Mouse (Mus musculus) NIH3T3 (cell line): ENCODE measurements around the gene Pnrc2.
A peak's percentile ranks its signal among the peaks of the same experiment; 100 is the strongest.

Experiments used
- DNase-seq: peaks from one replicate; pipeline ENCODE4 v3.0.0-alpha.2; 2012; ENCODE audit warnings: low read depth

Gene Pnrc2

DNA sequence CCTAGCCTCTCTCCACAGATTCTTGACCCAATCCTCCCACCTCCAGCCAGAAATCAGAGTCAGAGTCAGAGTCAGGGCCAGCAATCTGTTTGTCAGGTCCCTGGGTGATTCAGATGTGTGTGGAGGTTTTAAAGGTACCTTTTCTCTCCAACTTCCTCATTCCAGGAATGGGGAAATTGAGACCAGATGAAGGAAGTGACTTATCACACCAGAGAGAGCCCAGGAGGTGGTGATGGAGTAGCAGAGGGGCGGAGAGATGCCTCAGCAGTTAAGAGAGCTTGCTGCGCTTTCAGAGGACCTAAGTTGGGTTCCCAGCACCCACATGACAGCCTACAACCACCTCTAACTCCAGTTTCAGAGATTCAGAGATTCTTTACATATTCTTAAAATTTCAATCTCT is 17.9 kb upstream of the Pnrc2 start:
- DNase-seq, result no peak

GRCm38 (mm10) chr4:135889884-135890283 is 16.2 kb upstream of the Pnrc2 start:
- DNase-seq, result peak; percentile 71

GRCm38 (mm10) chr4:135889146-135889883 is 15.7 kb upstream of the Pnrc2 start:
- DNase-seq, result no peak

GRCm38 (mm10) chr4:135888448-135889057 is 14.9 kb upstream of the Pnrc2 start:
- DNase-seq, result no peak

DNA sequence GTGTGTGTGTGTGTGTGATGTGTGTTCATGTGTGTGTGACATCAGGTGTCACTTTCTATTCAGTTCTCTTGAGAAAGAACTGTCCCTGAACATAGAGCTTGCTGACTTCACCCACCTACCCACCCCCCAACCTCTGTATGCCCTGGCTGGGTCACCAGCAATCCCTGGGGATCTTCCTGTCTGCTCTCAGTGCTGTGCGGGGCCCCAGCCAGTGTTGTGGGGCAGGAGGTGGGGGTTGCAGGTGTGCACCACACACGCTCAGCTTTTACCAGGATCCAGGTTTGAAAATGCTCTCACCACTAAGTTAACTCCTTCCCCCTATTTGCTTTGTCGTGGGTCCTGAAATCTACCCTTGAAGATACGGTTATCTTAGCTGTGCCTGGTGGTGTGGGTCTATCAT is 12.5 kb upstream of the Pnrc2 start:
- DNase-seq, result no peak

- no peak for DNase-seq
Measured at GRCm38 (mm10) chr4:135885676-135886075, 12.0 kb upstream of the Pnrc2 start.

DNA sequence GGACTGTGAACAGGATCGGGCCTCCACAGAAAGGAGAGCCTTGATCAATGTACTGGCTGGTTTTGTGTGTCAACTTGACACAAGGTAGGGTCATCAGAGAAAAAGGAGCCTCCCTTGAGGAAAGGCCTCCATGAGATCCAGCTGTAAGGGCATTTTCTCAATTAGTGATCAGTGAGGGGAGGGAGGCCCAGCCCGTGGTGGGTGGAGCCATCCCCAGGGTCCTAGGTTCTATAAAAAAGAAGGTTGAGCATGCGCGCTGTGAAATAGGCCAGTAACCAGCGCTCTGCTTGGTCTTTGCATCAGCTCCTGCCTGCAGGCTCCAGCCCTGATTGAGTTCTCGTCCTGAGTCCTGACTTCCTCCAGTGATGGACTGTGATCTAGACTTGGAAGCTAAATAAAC is 10.9 kb upstream of the Pnrc2 start:
- DNase-seq, result no peak

DNA sequence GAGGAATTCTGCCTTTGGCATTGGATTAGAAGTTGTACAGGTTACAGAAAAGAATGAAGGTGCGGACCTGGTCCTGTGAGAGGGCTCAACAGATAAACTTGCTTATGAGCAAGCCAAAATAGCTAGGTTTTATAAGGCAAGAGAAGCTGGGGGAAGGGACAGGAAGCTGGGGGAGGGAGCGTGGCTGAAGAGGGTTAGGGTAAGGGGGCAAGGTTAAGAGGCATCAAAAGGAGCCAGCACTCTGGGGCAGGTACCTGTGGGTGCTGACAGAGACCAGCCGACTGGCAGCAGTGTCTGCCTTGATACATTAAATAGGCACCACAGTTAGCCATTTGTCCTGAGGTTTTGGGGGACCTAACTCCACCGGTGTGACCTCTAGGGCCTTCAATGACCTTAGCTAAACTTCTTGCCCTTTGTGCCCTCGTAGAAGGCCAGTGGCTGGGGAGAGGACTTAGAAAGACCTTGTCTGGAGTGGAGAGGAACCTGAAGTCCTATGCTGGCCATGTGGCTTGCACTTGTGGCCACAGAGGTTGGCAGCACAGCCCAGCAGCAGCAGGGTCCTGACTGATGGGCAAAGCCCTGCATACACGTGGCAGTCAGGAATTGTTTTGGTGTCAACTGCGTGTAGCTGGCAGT is 10.3 kb upstream of the Pnrc2 start:
- no peak for DNase-seq

DNA sequence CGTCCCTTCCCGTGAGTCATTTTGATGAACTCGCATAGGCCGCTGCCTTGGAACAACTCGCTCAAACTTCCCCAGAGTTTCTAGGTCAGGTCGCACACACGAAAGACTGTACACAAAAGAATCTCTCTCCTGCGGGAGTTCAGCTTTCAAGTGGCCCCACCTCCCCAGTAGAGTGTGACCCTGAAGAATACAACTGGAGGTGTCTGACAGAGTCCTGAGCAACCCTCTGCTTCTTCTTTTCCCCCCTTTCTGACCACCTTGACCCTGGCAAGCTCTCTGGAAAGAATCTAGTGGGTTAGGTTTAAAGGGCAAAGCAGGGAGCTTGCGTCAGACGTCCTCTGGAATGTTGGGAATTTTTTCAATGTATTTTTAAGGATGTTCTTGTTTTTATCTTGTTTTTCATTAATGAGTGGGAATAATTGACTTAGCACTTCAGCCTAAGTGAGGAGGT is 9.8 kb upstream of the Pnrc2 start:
- no peak for DNase-seq

DNA sequence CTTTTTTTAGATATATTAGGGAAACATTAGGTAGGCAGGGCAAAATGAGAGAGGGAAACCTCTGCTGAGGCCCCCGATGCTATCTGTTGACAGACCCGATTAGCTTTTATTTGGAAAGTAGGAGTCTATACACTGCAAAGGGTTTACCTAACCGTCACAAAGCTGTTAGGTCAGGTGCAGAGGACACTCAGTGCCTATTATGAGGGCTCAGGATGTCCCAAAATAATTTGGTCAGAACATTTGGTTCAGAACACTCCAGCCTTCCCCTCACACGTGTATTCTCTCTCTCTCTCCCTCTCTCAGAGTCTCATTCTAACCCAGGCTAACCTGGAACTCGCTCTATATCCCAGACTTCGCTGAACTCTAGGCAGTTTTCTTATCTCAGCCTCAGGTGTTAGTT is 8.4 kb upstream of the Pnrc2 start:
- no peak for DNase-seq

GRCm38 (mm10) chr4:135880576-135880975 is 6.9 kb upstream of the Pnrc2 start:
- no peak for DNase-seq

- no peak for DNase-seq
Measured at GRCm38 (mm10) chr4:135880018-135880417, 6.4 kb upstream of the Pnrc2 start.

- no peak for DNase-seq
Measured at GRCm38 (mm10) chr4:135879021-135879420, 5.4 kb upstream of the Pnrc2 start.

- DNase-seq, result peak; percentile 68
Measured at GRCm38 (mm10) chr4:135877742-135878141, 4.1 kb upstream of the Pnrc2 start.

DNA sequence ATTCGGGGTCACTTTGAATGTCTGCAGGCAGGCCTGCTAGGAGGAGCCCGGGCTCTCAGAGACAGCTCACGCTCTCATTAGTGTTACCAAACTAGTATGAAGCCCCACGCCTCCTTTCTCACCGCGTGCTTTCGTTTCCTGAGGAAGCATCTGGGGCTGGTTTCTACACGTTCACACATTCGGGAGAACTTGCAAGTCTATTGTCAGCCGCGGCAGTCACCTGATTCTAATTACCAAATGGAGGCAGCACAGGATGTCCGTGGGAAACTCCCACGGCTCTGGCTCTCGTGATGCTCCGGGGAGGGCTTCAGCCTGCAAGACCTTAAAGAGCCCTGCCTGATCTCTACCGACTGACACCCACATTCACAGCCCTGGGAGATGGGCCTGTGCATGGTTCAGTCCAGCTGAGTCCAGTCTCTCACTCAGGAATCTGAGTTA is 3.0 kb upstream of the Pnrc2 start:
- peak; percentile 60 for DNase-seq

DNA sequence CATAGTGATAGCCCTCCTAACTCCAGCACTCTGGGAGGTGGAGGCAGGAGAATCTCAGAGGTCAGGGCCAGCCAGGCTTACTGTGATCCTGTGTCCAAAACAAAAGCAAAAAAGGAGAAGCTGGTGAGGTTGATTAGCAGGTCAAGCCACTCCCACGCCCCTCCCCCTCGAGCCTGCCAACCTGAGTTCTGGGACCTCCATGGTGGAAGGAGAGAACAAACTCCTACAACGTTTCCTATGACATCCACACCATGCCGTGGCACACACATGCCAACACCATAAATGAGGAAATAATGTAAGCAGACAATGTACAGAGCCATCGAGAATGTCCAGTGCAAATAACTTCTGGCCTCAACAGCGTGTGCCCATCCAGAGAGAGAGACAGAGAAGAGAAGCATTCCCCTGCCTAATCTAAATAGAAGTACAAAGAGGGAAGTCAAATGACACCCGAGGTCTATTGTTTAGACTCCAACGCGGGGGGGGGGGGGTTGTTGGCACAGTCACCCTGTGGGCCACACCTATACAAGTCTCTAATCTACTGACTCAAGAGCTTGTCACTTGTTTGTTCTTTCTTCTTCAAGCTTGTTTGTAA is 2.4 kb upstream of the Pnrc2 start:
- peak; percentile 17 for DNase-seq

- no peak for DNase-seq
Measured at GRCm38 (mm10) chr4:135875546-135875945, 1.9 kb upstream of the Pnrc2 start.

GRCm38 (mm10) chr4:135874564-135875535 is 1.2 kb upstream of the Pnrc2 start:
- DNase-seq, result no peak

DNA sequence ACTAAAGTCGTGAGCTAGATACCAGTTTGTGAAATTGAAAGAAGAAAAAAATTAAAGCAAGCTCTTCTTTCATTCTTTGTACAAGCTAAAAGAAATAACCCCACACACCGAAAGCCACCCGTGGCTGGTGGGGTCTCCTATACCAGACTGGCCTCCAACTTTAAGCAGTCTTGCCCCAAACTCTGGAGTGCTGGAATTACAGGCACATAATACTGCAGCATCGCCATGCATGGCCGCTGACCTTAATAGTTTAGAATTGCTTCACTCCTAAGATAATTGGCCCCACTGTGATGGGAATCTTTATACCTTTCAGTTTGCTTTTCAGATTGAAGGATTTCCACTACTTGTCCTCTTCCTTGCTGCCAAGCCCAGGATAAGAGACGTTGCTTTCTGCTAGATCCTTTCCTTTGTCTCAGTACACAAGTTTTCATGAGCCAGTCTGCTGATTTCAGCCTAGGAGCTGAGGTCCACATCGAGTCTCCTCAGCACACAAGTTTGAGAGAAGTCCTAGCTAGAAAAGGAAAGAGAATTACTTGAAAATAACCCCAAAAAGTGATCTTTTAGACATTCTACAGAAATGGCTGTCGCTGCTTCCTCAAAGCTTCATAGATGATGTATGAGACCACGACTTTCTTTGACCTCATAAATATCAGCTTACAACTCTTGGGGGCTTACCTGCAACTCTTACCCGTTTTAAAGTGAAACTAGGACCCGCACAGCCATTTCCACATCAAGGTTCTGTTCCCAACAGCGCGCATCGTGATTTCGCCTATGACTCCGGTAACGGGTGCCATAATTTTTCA is 860 bp downstream of the Pnrc2 start:
- peak; percentile 30 for DNase-seq

GRCm38 (mm10) chr4:135872015-135872414 is 1.6 kb downstream of the Pnrc2 start:
- DNase-seq, result no peak
